Mouse (Mus musculus) C2C12 (cell line): Measurements from ENCODE around the gene Acot1.

ENCODE experiments used
- CTCF ChIP-seq: IDR thresholded peaks from one replicate; pipeline ENCODE4 v1.5.1; 2011; ENCODE audit not compliant: control insufficient read depth, insufficient read depth, insufficient read length
- MAX ChIP-seq: IDR thresholded peaks from one replicate; pipeline ENCODE4 v1.6.1; 2011; ENCODE audit warnings: mild to moderate bottlenecking, control low read depth
- MYOD1 ChIP-seq: IDR thresholded peaks from one replicate; pipeline ENCODE4 v1.6.1; 2011; ENCODE audit warnings: low read depth; ENCODE audit not compliant: control insufficient read depth, insufficient read length
- USF1 ChIP-seq: IDR thresholded peaks from one replicate; pipeline ENCODE4 v1.6.1; 2011; ENCODE audit warnings: low read depth, mild to moderate bottlenecking, control low read depth, moderate library complexity

DNA sequence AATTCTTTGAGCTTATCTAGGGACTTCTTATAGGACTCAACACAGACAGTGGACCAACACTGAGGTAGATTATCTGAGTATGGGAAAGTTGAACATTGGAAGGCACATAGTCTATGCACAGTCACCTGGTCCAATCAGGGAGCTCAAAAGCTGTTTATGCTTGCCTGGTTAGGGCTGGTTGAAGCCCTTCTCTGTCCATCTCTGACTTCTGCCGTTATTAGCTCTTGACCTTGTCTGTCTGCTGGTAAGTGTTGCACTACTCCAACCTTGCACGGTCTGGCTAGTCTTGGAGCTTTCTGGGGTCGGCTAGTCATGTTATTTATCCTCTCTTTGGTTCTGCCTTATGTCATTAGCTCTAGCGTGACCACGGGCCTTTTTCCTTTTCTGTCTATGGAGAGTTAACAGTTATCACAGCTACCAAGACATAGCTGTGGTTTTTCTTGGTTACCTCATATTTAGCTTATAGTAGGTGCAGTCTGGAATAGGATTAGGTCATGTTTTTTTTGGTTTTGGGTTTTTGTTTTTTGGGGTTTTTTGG lies 42.7 kb downstream of the Acot1 start, which contains the start of gene Acot3:
- no peak for TF ChIP-seq MAX
- TF ChIP-seq CTCF, result no peak
- no peak for TF ChIP-seq USF1
- no peak for TF ChIP-seq MYOD1
